Mouse (Mus musculus): ENCODE measurements around the gene Cd8a. TPM values are rescaled to one million over a fixed set of nuclear protein-coding genes. Genes with fewer than 3 reads are reported as not detected.

Gene Cd8a
- polyA plus RNA-seq, 1 experiment from 2014 or later, result not detected

DNA sequence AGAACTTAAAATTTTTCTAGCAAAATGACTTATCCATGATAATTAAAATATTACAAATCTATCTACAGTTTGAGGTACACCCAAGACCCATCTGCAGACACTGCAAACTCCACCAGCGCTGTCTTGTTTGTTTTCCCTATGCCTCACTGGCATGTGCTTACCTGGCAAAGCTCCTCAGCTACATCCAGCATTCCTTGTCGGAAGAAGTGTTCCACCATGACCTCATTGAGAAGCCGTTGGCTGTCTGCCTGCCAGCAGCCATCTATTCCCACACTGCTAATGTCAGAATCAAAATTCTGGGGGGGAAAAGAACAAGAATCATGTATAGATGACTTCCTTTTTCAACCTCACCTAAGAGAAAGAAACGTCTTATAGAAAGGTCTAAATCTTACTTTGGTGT, 41.4 kb downstream of the Cd8a start:
- 89% methylated on average over 4 of the region's 4 CpGs for WGBS
- DNase-seq (ENCODE audit: low spot score), result no peak
- Histone ChIP-seq H3K27me3 (ENCODE audit: control insufficient read depth, insufficient read depth, low read length) (no peaks in the 10 kb centered on the region), H3K4me3 (ENCODE audit: low read depth, low read length) (no peak overlapping the region), H3K9me3 (ENCODE audit: control insufficient read depth, low read length) (no peaks in the 10 kb centered on the region), H3K4me1 (ENCODE audit: control insufficient read depth, insufficient read depth, low read length) (no peaks in the 10 kb centered on the region), H3K9ac (ENCODE audit: low read length) (no peak overlapping the region), H3K4me2 (ENCODE audit: low read depth, severe bottlenecking) (no peak overlapping the region), H3K36me3 (ENCODE audit: control insufficient read depth, insufficient read depth, low read length) (no peaks in the 10 kb centered on the region; the same call in 1 of the 2 replicates), H3K27ac (replicated peaks; ENCODE audit: low read depth, low read length) (no peak overlapping the region)
- ATAC-seq (ENCODE audit: insufficient number of reproducible peaks, low FRiP score, low TSS enrichment, low read depth), result no peak

DNA sequence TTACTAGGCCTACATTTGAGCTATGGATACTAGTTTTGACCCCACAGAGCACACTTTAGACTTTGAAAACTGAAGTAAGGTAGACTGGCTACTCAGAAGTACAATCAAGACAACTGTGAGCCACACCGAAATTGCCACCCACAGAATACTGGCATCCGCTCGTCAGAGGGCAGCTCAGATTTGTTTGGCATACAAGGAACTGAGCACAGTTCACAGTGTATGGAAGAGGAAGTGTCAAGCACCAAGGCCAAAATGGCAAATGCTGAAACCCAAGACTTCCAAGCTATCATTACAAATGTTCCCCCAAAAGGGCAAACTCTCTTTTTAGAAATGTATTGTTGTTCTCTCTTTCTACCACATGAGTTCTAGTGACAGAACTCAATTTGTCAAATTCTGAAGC, 42.2 kb downstream of the Cd8a start:
- Histone ChIP-seq H3K9me3 (ENCODE audit: control insufficient read depth, low read length) (no peaks in the 10 kb centered on the region), H3K36me3 (ENCODE audit: control insufficient read depth, insufficient read depth, low read length) (no peaks in the 10 kb centered on the region; the same call in 1 of the 2 replicates), H3K27ac (replicated peaks; ENCODE audit: low read depth, low read length) (no peak overlapping the region), H3K4me3 (ENCODE audit: low read depth, low read length) (no peak overlapping the region), H3K9ac (ENCODE audit: low read length) (no peak overlapping the region), H3K27me3 (ENCODE audit: control insufficient read depth, insufficient read depth, low read length) (no peaks in the 10 kb centered on the region), H3K4me2 (ENCODE audit: low read depth, severe bottlenecking) (no peak overlapping the region), H3K4me1 (ENCODE audit: control insufficient read depth, insufficient read depth, low read length) (no peaks in the 10 kb centered on the region)
- WGBS, result 92% methylated on average over 3 of the region's 3 CpGs
- DNase-seq (ENCODE audit: low spot score) (no peak), ATAC-seq (ENCODE audit: insufficient number of reproducible peaks, low FRiP score, low TSS enrichment, low read depth) (no peak)

DNA sequence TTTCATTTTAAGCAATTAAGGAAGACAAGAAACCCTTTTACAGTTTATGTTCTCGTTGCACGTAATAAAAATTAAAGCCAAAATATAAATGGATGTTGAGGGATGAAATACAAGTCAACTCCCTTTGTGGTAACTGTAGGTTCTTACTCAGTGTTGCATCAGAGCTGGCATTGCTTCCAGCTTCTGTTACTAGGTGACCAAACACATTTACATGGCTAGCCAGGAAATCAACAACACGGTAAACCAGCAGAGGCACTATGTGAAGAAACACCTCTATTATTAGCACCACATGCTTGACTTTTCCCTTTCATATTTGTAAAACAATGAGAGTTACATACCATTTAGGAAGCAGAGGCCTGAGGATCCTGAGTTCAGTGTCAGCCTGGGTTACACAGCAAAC, 45.6 kb downstream of the Cd8a start:
- no peaks in the 10 kb centered on the region for H3K9me3 ChIP-seq (ENCODE audit: control insufficient read depth, low read length)
- no peak overlapping the region for H3K4me3 ChIP-seq (ENCODE audit: low read depth, low read length)
- no peak overlapping the region for H3K27ac ChIP-seq (replicated peaks; ENCODE audit: low read depth, low read length)
- 87% methylated on average over 3 of the region's 3 CpGs for WGBS
- no peak for ATAC-seq (ENCODE audit: insufficient number of reproducible peaks, low FRiP score, low TSS enrichment, low read depth)
- no peak for DNase-seq (ENCODE audit: low spot score)
- H3K4me2 ChIP-seq (ENCODE audit: low read depth, severe bottlenecking), result no peak overlapping the region
- H3K36me3 ChIP-seq (ENCODE audit: control insufficient read depth, insufficient read depth, low read length), result no peaks in the 10 kb centered on the region; the same call in 1 of the 2 replicates
- H3K9ac ChIP-seq (ENCODE audit: low read length), result no peak overlapping the region
- no peaks in the 10 kb centered on the region for H3K4me1 ChIP-seq (ENCODE audit: control insufficient read depth, insufficient read depth, low read length)
- no peaks in the 10 kb centered on the region for H3K27me3 ChIP-seq (ENCODE audit: control insufficient read depth, insufficient read depth, low read length)

- Histone ChIP-seq H3K4me3 (ENCODE audit: low read depth, low read length) (no peak overlapping the region), H3K9me3 (ENCODE audit: control insufficient read depth, low read length) (no peaks in the 10 kb centered on the region), H3K27me3 (ENCODE audit: control insufficient read depth, insufficient read depth, low read length) (no peaks in the 10 kb centered on the region), H3K36me3 (ENCODE audit: control insufficient read depth, insufficient read depth, low read length) (no peaks in the 10 kb centered on the region; the same call in 1 of the 2 replicates), H3K27ac (replicated peaks; ENCODE audit: low read depth, low read length) (no peak overlapping the region), H3K9ac (ENCODE audit: low read length) (no peak overlapping the region), H3K4me1 (ENCODE audit: control insufficient read depth, insufficient read depth, low read length) (no peaks in the 10 kb centered on the region), H3K4me2 (ENCODE audit: low read depth, severe bottlenecking) (no peak overlapping the region)
- DNase-seq (ENCODE audit: low spot score), result no peak
- ATAC-seq (ENCODE audit: insufficient number of reproducible peaks, low FRiP score, low TSS enrichment, low read depth), result no peak
- WGBS, result 93% methylated on average over 6 of the region's 6 CpGs
Measured at GRCm38 (mm10) chr6:71420848-71421247, 47.6 kb downstream of the Cd8a start.

DNA sequence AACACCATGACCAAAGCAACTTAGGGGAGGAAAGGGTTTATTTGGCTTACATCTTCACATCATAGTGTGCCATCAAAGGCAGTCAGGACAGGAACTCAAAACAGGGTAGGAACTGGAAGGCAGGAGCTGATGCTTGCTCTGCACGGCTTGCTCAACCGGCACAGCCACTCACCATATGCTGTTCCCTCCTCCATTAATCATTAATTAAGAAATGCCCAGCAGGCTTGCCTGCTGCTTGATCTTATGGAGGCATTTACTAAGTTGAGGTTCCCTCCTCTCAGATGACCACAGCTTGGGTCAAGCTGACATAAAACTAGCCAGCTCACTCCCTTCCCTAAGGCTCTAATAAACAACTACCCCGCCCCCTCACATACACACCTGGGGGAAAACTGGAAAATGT, 48.9 kb downstream of the Cd8a start:
- 69% methylated on average over 3 of the region's 3 CpGs for WGBS
- ATAC-seq (ENCODE audit: insufficient number of reproducible peaks, low FRiP score, low TSS enrichment, low read depth) (no peak), DNase-seq (ENCODE audit: low spot score) (no peak)
- H3K9me3 ChIP-seq (ENCODE audit: control insufficient read depth, low read length), result no peaks in the 10 kb centered on the region
- no peak overlapping the region for H3K4me2 ChIP-seq (ENCODE audit: low read depth, severe bottlenecking)
- H3K9ac ChIP-seq (ENCODE audit: low read length), result no peak overlapping the region
- no peaks in the 10 kb centered on the region for H3K27me3 ChIP-seq (ENCODE audit: control insufficient read depth, insufficient read depth, low read length)
- no peaks in the 10 kb centered on the region; the same call in 1 of the 2 replicates for H3K36me3 ChIP-seq (ENCODE audit: control insufficient read depth, insufficient read depth, low read length)
- H3K27ac ChIP-seq (replicated peaks; ENCODE audit: low read depth, low read length), result no peak overlapping the region
- no peak overlapping the region for H3K4me3 ChIP-seq (ENCODE audit: low read depth, low read length)
- no peaks in the 10 kb centered on the region for H3K4me1 ChIP-seq (ENCODE audit: control insufficient read depth, insufficient read depth, low read length)

DNA sequence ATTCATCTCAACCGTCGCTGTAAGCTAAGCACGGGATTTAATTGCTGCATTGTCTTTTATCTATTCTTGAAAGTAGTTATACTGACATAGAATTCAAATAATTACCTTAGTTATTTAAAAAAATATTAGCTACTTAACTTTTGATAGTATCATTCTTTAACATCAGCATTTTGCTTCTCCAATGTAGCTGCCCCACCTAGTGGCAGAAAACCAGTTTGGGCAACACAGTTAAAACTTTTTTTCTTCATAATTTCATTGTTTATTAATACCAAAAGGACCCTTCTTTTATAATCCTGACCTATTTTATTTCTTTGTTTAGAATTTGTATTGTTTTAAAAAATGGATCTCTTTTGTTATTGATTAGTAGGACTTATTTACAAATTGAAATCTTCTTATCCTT, 49.9 kb downstream of the Cd8a start:
- ATAC-seq (ENCODE audit: insufficient number of reproducible peaks, low FRiP score, low TSS enrichment, low read depth) (no peak), DNase-seq (ENCODE audit: low spot score) (no peak)
- Histone ChIP-seq H3K9me3 (ENCODE audit: control insufficient read depth, low read length) (no peaks in the 10 kb centered on the region), H3K27me3 (ENCODE audit: control insufficient read depth, insufficient read depth, low read length) (no peaks in the 10 kb centered on the region), H3K4me2 (ENCODE audit: low read depth, severe bottlenecking) (no peak overlapping the region), H3K9ac (ENCODE audit: low read length) (no peak overlapping the region), H3K36me3 (ENCODE audit: control insufficient read depth, insufficient read depth, low read length) (peaks cover 3% of the 10 kb centered on the region; the same call in 1 of the 2 replicates), H3K27ac (replicated peaks; ENCODE audit: low read depth, low read length) (no peak overlapping the region), H3K4me3 (ENCODE audit: low read depth, low read length) (no peak overlapping the region), H3K4me1 (ENCODE audit: control insufficient read depth, insufficient read depth, low read length) (no peaks in the 10 kb centered on the region)
- WGBS, result 94% methylated on average over 3 of the region's 3 CpGs

GRCm38 (mm10) chr6:71425681-71426080, 52.5 kb downstream of the Cd8a start:
- WGBS, result 92% methylated on average over 6 of the region's 6 CpGs

DNA sequence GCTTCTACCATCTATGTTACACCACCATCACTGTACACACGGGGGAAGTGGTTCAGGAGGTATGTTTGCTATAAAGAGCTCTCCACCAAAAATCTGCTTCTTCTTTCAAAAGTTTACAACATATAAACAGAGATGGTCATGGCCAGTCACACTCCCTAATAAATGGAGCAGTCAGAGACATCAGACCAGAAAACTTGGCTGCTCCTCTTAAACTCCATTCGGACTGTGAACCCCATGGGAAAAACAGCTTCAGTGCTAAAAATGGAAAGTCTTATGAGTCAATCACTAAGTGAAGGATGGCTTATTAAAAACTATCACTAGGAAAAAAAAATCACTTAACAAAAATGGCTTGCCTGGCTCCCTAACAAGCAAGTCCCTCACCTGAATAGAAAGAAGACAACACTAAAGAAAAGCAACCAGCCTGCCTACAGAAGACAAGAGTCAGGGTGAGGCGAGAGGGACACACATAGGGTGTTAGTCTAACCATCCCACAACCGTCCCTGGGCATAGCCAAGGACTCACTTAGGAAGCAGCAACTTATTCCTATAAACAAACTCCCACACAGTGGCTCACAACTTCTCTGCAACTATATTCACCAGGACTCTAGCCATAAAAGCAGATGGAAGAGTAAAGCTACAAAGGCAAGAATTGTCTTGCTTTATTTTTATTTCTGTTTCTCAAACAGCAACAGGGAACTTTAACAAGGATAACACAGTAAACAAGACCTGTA, 54.9 kb downstream of the Cd8a start:
- H3K27ac ChIP-seq (replicated peaks; ENCODE audit: low read depth, low read length), result no peak overlapping the region

More at GRCm38 (mm10) chr6:71425681-71426080, 52.5 kb downstream of the Cd8a start:
- Histone ChIP-seq H3K4me1 (ENCODE audit: control insufficient read depth, insufficient read depth, low read length) (no peaks in the 10 kb centered on the region), H3K4me2 (ENCODE audit: low read depth, severe bottlenecking) (no peak overlapping the region), H3K27ac (replicated peaks; ENCODE audit: low read depth, low read length) (no peak overlapping the region), H3K36me3 (ENCODE audit: control insufficient read depth, insufficient read depth, low read length) (peaks cover 3% of the 10 kb centered on the region; the same call in 1 of the 2 replicates), H3K9me3 (ENCODE audit: control insufficient read depth, low read length) (no peaks in the 10 kb centered on the region), H3K4me3 (ENCODE audit: low read depth, low read length) (no peak overlapping the region), H3K27me3 (ENCODE audit: control insufficient read depth, insufficient read depth, low read length) (no peaks in the 10 kb centered on the region), H3K9ac (ENCODE audit: low read length) (no peak overlapping the region)
- DNase-seq (ENCODE audit: low spot score) (no peak), ATAC-seq (ENCODE audit: insufficient number of reproducible peaks, low FRiP score, low TSS enrichment, low read depth) (no peak)

More for the DNA sequence above, 54.9 kb downstream of the Cd8a start:
- no peak overlapping the region for H3K4me2 ChIP-seq (ENCODE audit: low read depth, severe bottlenecking)
- DNase-seq (ENCODE audit: low spot score) (no peak), ATAC-seq (ENCODE audit: insufficient number of reproducible peaks, low FRiP score, low TSS enrichment, low read depth) (no peak)
- WGBS, result 86% methylated on average over 4 of the region's 4 CpGs
- no peak overlapping the region for H3K9ac ChIP-seq (ENCODE audit: low read length)
- peaks cover 2% of the 10 kb centered on the region for H3K4me1 ChIP-seq (ENCODE audit: control insufficient read depth, insufficient read depth, low read length)
- no peaks in the 10 kb centered on the region for H3K27me3 ChIP-seq (ENCODE audit: control insufficient read depth, insufficient read depth, low read length)
- peaks cover 3% of the 10 kb centered on the region; the same call in 1 of the 2 replicates for H3K36me3 ChIP-seq (ENCODE audit: control insufficient read depth, insufficient read depth, low read length)
- H3K4me3 ChIP-seq (ENCODE audit: low read depth, low read length), result no peak overlapping the region
- no peaks in the 10 kb centered on the region for H3K9me3 ChIP-seq (ENCODE audit: control insufficient read depth, low read length)
